Mouse (Mus musculus) central nervous system, embryonic 14 days (tissue): ENCODE results near the gene Nefh. TPM values are rescaled to one million over a fixed set of nuclear protein-coding genes. Genes with fewer than 3 reads are reported as not detected.

Source experiments
- polyA plus RNA-seq: library from polyadenylated mRNA; depleted of rRNA; stranded (reverse); fragments of >200 nt; gene quantifications from 2 replicates; pipeline ENCODE4 v1.2.3, GENCODE M21; 2012; rRNA removed

Gene Nefh
- polyA plus RNA-seq: 2.9 and 3.4 TPM in 2 replicates

GRCm38 (mm10) chr11:4947813-4948174 lies at the start of gene Nefh:
TSS of gene Nefh (minus strand) at chr11:4948064.

GRCm38 (mm10) chr11:4986695-4987486 lies 39.0 kb upstream of the Nefh start, which contains the start of gene Ap1b1:
TSS of gene Ap1b1 (plus strand) at chr11:4986824.

GRCm38 (mm10) chr11:4894848-4895816 lies 52.7 kb downstream of the Nefh start, which contains the start of gene Thoc5:
TSS of gene Thoc5 (plus strand) at chr11:4895320.

Other genes starting within 250 kb of the Nefh start
- gene Uqcr10, start 243.7 kb downstream of the Nefh start, polyA plus RNA-seq: 747 and 762 TPM in 2 replicates
- gene Zmat5, start 243.4 kb downstream of the Nefh start, polyA plus RNA-seq: 48.4 and 56.2 TPM in 2 replicates
- gene Cabp7, start 201.3 kb downstream of the Nefh start, polyA plus RNA-seq: 3.3 and 4.7 TPM in 2 replicates
- gene Nf2, start 98.5 kb downstream of the Nefh start, polyA plus RNA-seq: 77.6 and 81.7 TPM in 2 replicates
- 89.9 and 101 TPM in 2 replicates for gene Nipsnap1, start 74.1 kb downstream of the Nefh start, polyA plus RNA-seq
- gene Thoc5, start 52.7 kb downstream of the Nefh start, polyA plus RNA-seq: 73.5 and 88.3 TPM in 2 replicates
- gene Ap1b1, start 38.8 kb upstream of the Nefh start, polyA plus RNA-seq: 94.5 and 94.7 TPM in 2 replicates
- 0.43 and 1.0 TPM in 2 replicates for gene Rasl10a, start 110.1 kb upstream of the Nefh start, polyA plus RNA-seq
- gene Gas2l1, start 117.3 kb upstream of the Nefh start, polyA plus RNA-seq: 30.1 and 33.8 TPM in 2 replicates
- gene Rhbdd3, start 150.9 kb upstream of the Nefh start, polyA plus RNA-seq: 39.5 and 45.9 TPM in 2 replicates
- gene Ewsr1, start 151.2 kb upstream of the Nefh start, polyA plus RNA-seq: 655 and 705 TPM in 2 replicates
- 14.6 and 15.8 TPM in 2 replicates for gene Emid1, start 204.2 kb upstream of the Nefh start, polyA plus RNA-seq